Mouse (Mus musculus) CH12.LX (cell line): ENCODE measurements around the gene Map4k5. TPM values are rescaled to one million over a fixed set of nuclear protein-coding genes. Genes with fewer than 3 reads are reported as not detected.

Source experiments
- DNase-seq: peaks from one replicate; pipeline ENCODE4 v3.0.0-alpha.2; 2013; ENCODE audit errors: extremely low read depth
- H3K27ac ChIP-seq: 2 replicates; pipeline ENCODE4 v1.5.1; 2012; ENCODE audit warnings: low read depth, mild to moderate bottlenecking, control low read depth, moderate library complexity; ENCODE audit not compliant: insufficient read depth
- H3K27me3 ChIP-seq: replicated peaks from 2 replicates; pipeline ENCODE3; 2012; ENCODE audit warnings: inconsistent platforms
- H3K36me3 ChIP-seq, 2 experiments: replicated peaks in 1 of 2; 2 replicates each; pipeline versions ENCODE3 to v1.6.1; 2012; ENCODE audit warnings: inconsistent platforms in 1 of 2, low read length in 1 of 2, mild to moderate bottlenecking in 1 of 2, mixed read lengths in 1 of 2, moderate library complexity in 1 of 2; ENCODE audit not compliant: control insufficient read depth in 1 of 2, insufficient read depth in 1 of 2
- H3K4me1 ChIP-seq, 2 experiments: 2 replicates each; pipeline ENCODE4 v1.6.1; 2012; ENCODE audit warnings: inconsistent platforms in 1 of 2, moderate library complexity in 1 of 2; ENCODE audit not compliant: insufficient read depth in 2 of 2, control insufficient read depth in 1 of 2
- H3K4me2 ChIP-seq: 2 replicates; pipeline ENCODE4 v1.6.1; 2012; ENCODE audit warnings: low read depth, mild to moderate bottlenecking, control low read depth; ENCODE audit not compliant: poor library complexity, insufficient read depth, severe bottlenecking
- H3K4me3 ChIP-seq, 3 experiments: fragments of 150-350 bp in 1 of 3; sonication (generic) in 1 of 3; replicated peaks in 1 of 3; 2 replicates each; pipeline versions ENCODE3 to v1.5.1; 2011 to 2012; ENCODE audit warnings: low read depth in 2 of 3, low read length in 2 of 3, mild to moderate bottlenecking in 2 of 3, moderate library complexity in 2 of 3, control low read depth in 1 of 3, improper control_type of control experiment in 1 of 3, inconsistent platforms in 1 of 3, mixed read lengths in 1 of 3; ENCODE audit not compliant: poor library complexity in 1 of 3
- H3K79me2 ChIP-seq: replicated peaks from 2 replicates; pipeline ENCODE4 v1.6.1; 2012; ENCODE audit warnings: mild to moderate bottlenecking, moderate library complexity; ENCODE audit not compliant: control insufficient read depth, poor library complexity, insufficient read depth, severe bottlenecking; ENCODE audit errors: extremely low read depth
- H3K9ac ChIP-seq: 2 replicates; pipeline ENCODE4 v1.6.1; 2012; ENCODE audit warnings: low read depth, mild to moderate bottlenecking, control low read depth, moderate library complexity; ENCODE audit not compliant: insufficient read depth
- H3K9me3 ChIP-seq: replicated peaks from 2 replicates; pipeline ENCODE3; 2012; ENCODE audit warnings: low read length, inconsistent platforms, mixed read lengths
- BHLHE40 ChIP-seq: IDR thresholded peaks from 2 replicates; pipeline ENCODE4 v1.6.1; 2011; ENCODE audit warnings: mild to moderate bottlenecking, low read depth, low read length, improper control_type of control experiment
- CHD1 ChIP-seq: IDR thresholded peaks from 2 replicates; pipeline ENCODE4 v1.6.1; 2012; ENCODE audit warnings: low read depth, low read length, improper control_type of control experiment, inconsistent platforms
- CHD2 ChIP-seq: IDR thresholded peaks from 2 replicates; pipeline ENCODE4 v1.6.1; 2011; ENCODE audit warnings: low read length, improper control_type of control experiment
- E2F4 ChIP-seq: IDR thresholded peaks from 2 replicates; pipeline ENCODE4 v1.6.1; 2011; ENCODE audit warnings: low read depth, low read length, improper control_type of control experiment; ENCODE audit not compliant: insufficient replicate concordance
- EP300 ChIP-seq: IDR thresholded peaks from 2 replicates; pipeline ENCODE4 v1.6.1; 2011; ENCODE audit warnings: low read length, improper control_type of control experiment
- ETS1 ChIP-seq: conservative IDR thresholded peaks from 2 replicates; pipeline ENCODE4 v1.6.1; 2012; ENCODE audit warnings: low read depth, mild to moderate bottlenecking, inconsistent platforms, low read length, improper control_type of control experiment, moderate library complexity
- HCFC1 ChIP-seq: IDR thresholded peaks from 2 replicates; pipeline ENCODE4 v1.6.1; 2012; ENCODE audit warnings: low read depth, mild to moderate bottlenecking, inconsistent platforms, low read length, improper control_type of control experiment
- IRF4 ChIP-seq: IDR thresholded peaks from 2 replicates; pipeline ENCODE4 v1.6.1; 2014; ENCODE audit warnings: low read depth, mild to moderate bottlenecking, inconsistent platforms, low read length, improper control_type of control experiment
- JUND ChIP-seq: conservative IDR thresholded peaks from 2 replicates; pipeline ENCODE4 v1.6.1; 2011; ENCODE audit warnings: low read depth, low read length, improper control_type of control experiment
- MAFK ChIP-seq: IDR thresholded peaks from 2 replicates; pipeline ENCODE4 v1.6.1; 2011; ENCODE audit warnings: low read length, improper control_type of control experiment; ENCODE audit not compliant: insufficient replicate concordance
- MEF2A ChIP-seq: IDR thresholded peaks from 2 replicates; pipeline ENCODE4 v1.6.1; 2014; ENCODE audit warnings: low read depth, mild to moderate bottlenecking, inconsistent platforms, low read length, improper control_type of control experiment, borderline replicate concordance
- NELFE ChIP-seq: IDR thresholded peaks from 2 replicates; pipeline ENCODE4 v1.6.1; 2011; ENCODE audit warnings: low read depth, low read length, improper control_type of control experiment
- POLR2A ChIP-seq: IDR thresholded peaks from 2 replicates; pipeline ENCODE4 v1.6.1; 2011; ENCODE audit warnings: low read depth, mild to moderate bottlenecking, improper control_type of control experiment, low read length
- POLR2AphosphoS2 ChIP-seq: IDR thresholded peaks from 2 replicates; pipeline ENCODE4 v1.6.1; 2011; ENCODE audit warnings: low read depth, low read length, improper control_type of control experiment
- RAD21 ChIP-seq: IDR thresholded peaks from 2 replicates; pipeline ENCODE4 v1.6.1; 2011; ENCODE audit warnings: low read depth, mild to moderate bottlenecking, low read length, improper control_type of control experiment, moderate library complexity
- RCOR1 ChIP-seq: conservative IDR thresholded peaks from 2 replicates; pipeline ENCODE4 v1.6.1; 2012; ENCODE audit warnings: low read depth, mild to moderate bottlenecking, inconsistent platforms, low read length, improper control_type of control experiment
- TCF12 ChIP-seq: IDR thresholded peaks from 2 replicates; pipeline ENCODE4 v1.6.1; 2014; ENCODE audit warnings: low read depth, mild to moderate bottlenecking, inconsistent platforms, low read length, improper control_type of control experiment
- ZC3H11A ChIP-seq: IDR thresholded peaks from 2 replicates; pipeline ENCODE4 v1.6.1; 2012; ENCODE audit warnings: low read depth, mild to moderate bottlenecking, inconsistent platforms, low read length, improper control_type of control experiment
- ZKSCAN1 ChIP-seq: IDR thresholded peaks from 2 replicates; pipeline ENCODE4 v1.6.1; 2012; ENCODE audit warnings: low read depth, inconsistent platforms, low read length, improper control_type of control experiment, borderline replicate concordance
- ZMIZ1 ChIP-seq: IDR thresholded peaks from 2 replicates; pipeline ENCODE4 v1.6.1; 2012; ENCODE audit warnings: low read depth, mild to moderate bottlenecking, inconsistent platforms, low read length, improper control_type of control experiment
- dilution Hi-C: fragments of 300-500 bp; cut with MboI; formaldehyde crosslinking; loops from 2 replicates; pipeline ENCODE4 v1.14.3; 2020; ENCODE audit warnings: low sequenced_read_pairs; ENCODE audit not compliant: extremely low pct_unique_long_range_greater_than_20kb, extremely low pct_ligation_motif_present
- in situ Hi-C: fragments of 300-500 bp; cut with MboI; formaldehyde crosslinking; loops from 3 replicates; pipeline ENCODE4 v1.14.3; 2019; ENCODE audit warnings: low sequenced_read_pairs, low pct_ligation_motif_present, low pct_unique_long_range_greater_than_20kb, mixed read lengths
- polyA plus RNA-seq: library from polyadenylated mRNA; unstranded; fragments of >175 nt; gene quantifications from 2 replicates; pipeline ENCODE4 v1.2.1, GENCODE M21; 2012; ENCODE audit warnings: low read depth; ENCODE audit not compliant: insufficient read length
- total RNA-seq, 2 experiments: library from RNA; depleted of rRNA; stranded (reverse); fragments of 300-350 nt in 1 of 2; fragments of >200 nt in 1 of 2; gene quantifications; 2 replicates each; pipeline ENCODE4 v1.2.3; 2012 to 2014

Gene Map4k5
- total and polyA plus RNA-seq, 3 experiments, result 7.8 to 13.5 (median 12.5) TPM

DNA sequence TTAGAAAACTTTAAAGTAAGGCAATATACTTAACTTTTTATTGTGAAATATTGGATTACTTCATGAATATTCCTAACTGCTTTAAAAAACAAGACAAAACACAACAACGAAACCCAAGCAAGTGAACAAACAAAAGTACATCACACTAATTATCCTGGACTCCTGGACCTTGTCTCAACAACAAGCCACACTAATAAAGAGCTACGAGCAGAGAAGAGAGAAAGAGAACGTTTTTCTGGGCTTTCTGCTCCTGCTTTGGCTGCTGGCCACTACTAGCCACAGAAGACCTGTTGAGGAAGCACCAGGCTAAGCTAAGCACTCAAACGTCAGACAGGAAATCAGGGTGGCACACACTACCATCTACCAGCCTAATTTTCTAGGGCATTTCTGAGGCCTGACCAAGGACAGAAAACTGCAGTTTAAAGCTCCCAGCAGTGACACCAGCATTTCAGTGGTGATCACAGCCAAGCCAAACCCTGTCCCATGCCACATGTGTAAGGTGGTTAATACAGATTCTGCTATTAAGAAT, 28.8 kb downstream of the Map4k5 start:
- Histone ChIP-seq H3K4me1 (peaks cover 16 to 63% of the 10 kb centered on the region in 2 experiments), H3K27me3 (no peaks in the 10 kb centered on the region), H3K9me3 (no peaks in the 10 kb centered on the region), H3K79me2 (no peaks in the 10 kb centered on the region), H3K36me3 (peaks cover 0 to 8% of the 10 kb centered on the region in 2 experiments), H3K9ac (no peak overlapping the region), H3K4me2 (no peak overlapping the region), H3K4me3 (no peak overlapping the region), H3K27ac (no peak overlapping the region)
- no peak for DNase-seq
- no peak for TF ChIP-seq POLR2A
- TF ChIP-seq HCFC1, result no peak
- TF ChIP-seq ZC3H11A, result no peak
- no peak for TF ChIP-seq E2F4
- TF ChIP-seq RAD21, result no peak
- TF ChIP-seq ZMIZ1, result no peak
- in situ Hi-C loops (no loop called here), dilution Hi-C loops (no loop called here)

DNA sequence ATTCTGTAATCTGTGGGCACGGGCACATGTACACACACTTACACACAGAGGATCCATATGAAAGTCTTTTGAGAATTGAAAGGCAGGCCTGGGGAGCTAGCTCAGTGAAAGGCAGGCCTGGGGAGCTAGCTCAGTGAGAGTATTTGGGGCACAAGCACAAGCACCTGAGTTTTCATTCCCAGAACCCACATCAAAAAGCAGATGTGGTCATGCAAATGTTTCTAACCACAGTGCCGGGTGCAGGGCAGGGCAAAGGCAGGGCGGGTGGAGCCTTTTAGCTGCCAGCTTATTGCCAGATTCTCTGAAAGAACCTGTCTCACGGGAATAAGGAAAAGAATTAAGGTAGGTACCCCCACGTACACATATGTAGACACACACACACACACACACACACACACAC, 29.5 kb downstream of the Map4k5 start:
- peak; percentile 81 for DNase-seq
- dilution Hi-C loops, result no loop called here
- in situ Hi-C loops, result no loop called here
- H3K27ac ChIP-seq, result no peak overlapping the region
- H3K9ac ChIP-seq, result no peak overlapping the region
- no peaks in the 10 kb centered on the region for H3K79me2 ChIP-seq
- peaks cover 16 to 63% of the 10 kb centered on the region in 2 experiments for H3K4me1 ChIP-seq
- H3K4me2 ChIP-seq, result no peak overlapping the region
- TF ChIP-seq IRF4, result peak; percentile 93
- no peak for TF ChIP-seq ZC3H11A
- TF ChIP-seq MAFK, result peak; percentile 90
- peak; percentile 70; the same call in 1 of the 2 replicates for TF ChIP-seq MEF2A
- no peak for TF ChIP-seq NELFE
- peak; percentile 93 for TF ChIP-seq TCF12
- TF ChIP-seq EP300, result peak; percentile 87
- no peak for TF ChIP-seq CHD1
- TF ChIP-seq POLR2AphosphoS2, result no peak
- TF ChIP-seq JUND, result 0 out of 2 replicates have a peak, but pooled peaks have one; percentile 36
- peak; percentile 99 for TF ChIP-seq BHLHE40
- TF ChIP-seq ZMIZ1, result no peak
- TF ChIP-seq CHD2, result peak; percentile 34; the same call in 1 of the 2 replicates
- peak; percentile 95 for TF ChIP-seq RCOR1
- no peak for TF ChIP-seq ZKSCAN1
- TF ChIP-seq ETS1, result peak; percentile 79
- H3K36me3 ChIP-seq, result peaks cover 0 to 8% of the 10 kb centered on the region in 2 experiments
- no peaks in the 10 kb centered on the region for H3K27me3 ChIP-seq
- no peaks in the 10 kb centered on the region for H3K9me3 ChIP-seq
- H3K4me3 ChIP-seq, result no peak overlapping the region
